Mouse (Mus musculus) stomach, embryonic 16.5 days (tissue): ENCODE data around the gene Klrg1. TPM values are rescaled to one million over a fixed set of nuclear protein-coding genes. Genes with fewer than 3 reads are reported as not detected.

Experiments used
- ATAC-seq: fragments of 200-750 bp; cut with Nextera tagmentation; 2 replicates; pipeline ENCODE4 v1.8.0; 2017; ENCODE audit warnings: moderate number of reproducible peaks, moderate TSS enrichment; ENCODE audit not compliant: insufficient read depth, low FRiP score
- H3K27ac ChIP-seq: fragments of 300-500 bp; sonication (generic); 2 replicates; pipeline ENCODE4 v1.5.1; 2014; ENCODE audit warnings: low read length
- H3K27me3 ChIP-seq: fragments of 300-500 bp; sonication (generic); 2 replicates; pipeline ENCODE4 v1.6.1; 2014; ENCODE audit warnings: low read length, control low read depth, mixed read lengths; ENCODE audit not compliant: control insufficient read depth, insufficient read depth
- H3K36me3 ChIP-seq: fragments of 300-500 bp; sonication (generic); 2 replicates; pipeline ENCODE4 v1.6.1; 2014; ENCODE audit warnings: low read length; ENCODE audit not compliant: control insufficient read depth, insufficient read depth
- H3K4me1 ChIP-seq: fragments of 300-500 bp; sonication (generic); 2 replicates; pipeline ENCODE4 v1.6.1; 2014; ENCODE audit warnings: low read length, control low read depth, mixed read lengths; ENCODE audit not compliant: control insufficient read depth, insufficient read depth
- H3K4me2 ChIP-seq: fragments of 300-500 bp; sonication (generic); 2 replicates; pipeline ENCODE4 v1.6.1; 2014; ENCODE audit warnings: low read depth, low read length, mixed read lengths
- H3K4me3 ChIP-seq: fragments of 300-500 bp; sonication (generic); replicated peaks from 2 replicates; pipeline ENCODE4 v1.5.1; 2014; ENCODE audit warnings: mild to moderate bottlenecking, low read length
- H3K9ac ChIP-seq: fragments of 300-500 bp; sonication (generic); 2 replicates; pipeline ENCODE4 v1.6.1; 2014; ENCODE audit warnings: low read length
- H3K9me3 ChIP-seq: fragments of 300-500 bp; sonication (generic); replicated peaks from 2 replicates; pipeline ENCODE4 v1.6.1; 2016; ENCODE audit warnings: low read length, control low read depth; ENCODE audit not compliant: control insufficient read depth
- WGBS: fragments of 180-500 bp; shearing (Covaris S2); extraction: QIAGEN DNeasy Blood & Tissue Kit; methylation state at CpG from one replicate; pipeline ENCODE4 v1.1.7; 2014; 5-methylcytosine and 5-hydroxymethylcytosine counted together
- polyA plus RNA-seq: library from polyadenylated mRNA; unstranded; fragments of >200 nt; fragmentation: Nextera tagmentation; extraction: Ambion mirVana; gene quantifications from 2 replicates; pipeline ENCODE4 v1.2.1, GENCODE M21; 2015

Klrg1 gene
- polyA plus RNA-seq, 1 experiment from 2014 or later, result not detected

DNA sequence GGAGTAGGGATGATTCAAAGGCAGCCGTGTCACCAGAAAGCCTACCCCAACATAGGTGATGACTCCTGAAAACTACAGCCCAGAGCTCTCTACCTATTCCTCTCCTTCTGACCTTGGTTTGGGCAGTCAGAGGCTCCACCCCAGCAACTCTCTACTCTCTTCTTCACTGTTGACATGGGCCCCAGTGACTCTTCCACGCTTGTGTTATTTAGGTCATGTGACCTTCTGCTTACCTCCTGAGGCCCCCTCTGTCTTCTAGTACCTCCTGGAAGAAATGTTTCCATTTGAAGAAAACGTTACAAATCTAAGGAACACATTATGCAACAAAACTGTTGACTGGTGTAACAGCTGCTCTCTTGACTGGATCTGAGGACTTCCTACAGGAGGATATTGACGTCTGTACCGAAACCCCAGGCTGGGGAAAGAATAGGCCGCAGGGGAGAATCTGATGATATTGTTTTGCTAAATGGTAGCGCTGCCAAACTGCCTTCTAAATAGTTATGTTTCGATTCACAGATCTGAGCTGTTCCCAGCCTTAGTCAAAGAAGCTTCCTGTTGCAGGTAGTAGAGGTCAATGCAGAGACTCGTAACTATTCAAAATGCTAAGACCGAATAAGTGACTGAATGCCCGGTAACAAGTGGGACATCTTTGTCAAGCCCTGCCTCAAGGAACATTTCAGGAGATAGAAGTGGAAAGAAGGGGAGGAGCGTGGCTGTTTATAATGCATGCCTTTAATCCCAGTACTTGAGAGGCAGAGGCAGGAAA, 22.3 kb upstream of the Klrg1 start:
- Histone ChIP-seq H3K27ac (no peak overlapping the region), H3K9me3 (no peaks in the 10 kb centered on the region), H3K4me1 (peaks cover 3% of the 10 kb centered on the region), H3K36me3 (no peaks in the 10 kb centered on the region), H3K4me3 (no peak overlapping the region), H3K9ac (no peak overlapping the region), H3K4me2 (no peak overlapping the region), H3K27me3 (no peaks in the 10 kb centered on the region)
- WGBS, result 81% methylated on average over 12 of the region's 12 CpGs
- ATAC-seq, result no peak

DNA sequence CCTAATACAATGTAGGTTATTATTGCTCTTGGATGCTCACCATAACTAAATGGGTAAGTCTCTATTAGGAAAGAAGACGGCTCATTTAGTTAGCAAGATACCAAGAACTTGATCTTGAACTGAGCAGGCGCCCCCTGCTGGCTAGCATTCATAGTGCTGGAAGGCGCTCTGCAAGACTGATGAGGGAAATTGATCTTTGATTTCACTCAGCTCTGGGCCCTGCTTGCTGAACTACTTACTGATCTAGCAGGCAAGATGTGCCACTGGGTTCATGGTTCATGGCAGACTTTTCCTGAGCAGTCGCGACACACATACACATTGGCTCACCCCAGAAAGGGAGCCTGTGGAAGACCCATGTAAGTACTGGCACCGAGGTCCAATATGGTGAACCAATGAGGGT, 21.7 kb upstream of the Klrg1 start:
- ATAC-seq, result no peak
- Histone ChIP-seq H3K36me3 (no peaks in the 10 kb centered on the region), H3K9ac (no peak overlapping the region), H3K27ac (no peak overlapping the region), H3K4me1 (no peaks in the 10 kb centered on the region), H3K4me3 (no peak overlapping the region), H3K9me3 (no peaks in the 10 kb centered on the region), H3K4me2 (no peak overlapping the region), H3K27me3 (no peaks in the 10 kb centered on the region)
- whole genome bisulfite sequencing, result 33% methylated on average over 6 of the region's 6 CpGs

DNA sequence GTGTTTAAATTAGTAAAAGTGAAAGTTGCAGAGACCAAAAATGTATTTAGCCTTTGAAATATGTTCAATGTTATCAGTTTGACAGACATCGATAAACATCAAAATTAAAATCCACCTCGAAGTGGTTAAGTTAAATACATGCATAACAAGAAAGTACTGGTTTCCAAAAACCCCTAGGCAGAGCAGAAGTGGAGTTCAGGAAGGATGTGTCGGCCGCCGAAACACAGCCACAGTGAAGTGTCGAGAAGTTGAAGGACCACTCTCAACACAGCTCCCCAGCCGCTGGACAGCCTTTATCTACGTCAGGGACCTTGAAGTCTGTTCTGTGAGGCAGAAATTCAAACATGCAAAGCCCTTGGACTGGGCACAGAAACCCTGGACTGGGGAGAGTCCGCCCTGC, 20.8 kb upstream of the Klrg1 start:
- Histone ChIP-seq H3K9me3 (no peaks in the 10 kb centered on the region), H3K4me2 (no peak overlapping the region), H3K27me3 (no peaks in the 10 kb centered on the region), H3K9ac (no peak overlapping the region), H3K4me3 (no peak overlapping the region), H3K36me3 (no peaks in the 10 kb centered on the region), H3K27ac (no peak overlapping the region), H3K4me1 (no peaks in the 10 kb centered on the region)
- no peak for ATAC-seq
- WGBS, result 74% methylated on average over 9 of the region's 9 CpGs

DNA sequence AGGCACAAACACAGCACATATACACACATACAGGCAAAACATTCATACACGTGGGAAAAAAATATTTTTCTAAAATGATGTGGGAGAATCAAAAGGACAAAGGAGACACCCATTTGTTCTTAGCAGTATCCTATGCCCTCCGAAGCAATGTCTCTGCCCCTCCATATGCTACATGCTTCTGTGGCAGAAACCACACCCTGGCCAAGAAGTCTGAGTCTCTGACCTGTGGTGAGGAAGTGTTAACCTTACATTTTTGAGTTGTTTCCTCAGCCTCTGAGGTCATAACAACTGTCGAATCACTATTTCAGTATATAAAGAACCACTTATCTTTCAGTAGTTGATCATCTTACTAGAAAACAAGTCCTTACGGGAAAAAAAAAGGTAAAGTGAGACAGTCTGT, 20.0 kb upstream of the Klrg1 start:
- Histone ChIP-seq H3K9ac (no peak overlapping the region), H3K36me3 (no peaks in the 10 kb centered on the region), H3K4me1 (no peaks in the 10 kb centered on the region; the same call in 1 of the 2 replicates), H3K9me3 (no peaks in the 10 kb centered on the region), H3K27ac (no peak overlapping the region), H3K4me2 (no peak overlapping the region), H3K27me3 (no peaks in the 10 kb centered on the region), H3K4me3 (no peak overlapping the region)
- ATAC-seq, result no peak
- 71% methylated on average over 4 of the region's 4 CpGs for WGBS

DNA sequence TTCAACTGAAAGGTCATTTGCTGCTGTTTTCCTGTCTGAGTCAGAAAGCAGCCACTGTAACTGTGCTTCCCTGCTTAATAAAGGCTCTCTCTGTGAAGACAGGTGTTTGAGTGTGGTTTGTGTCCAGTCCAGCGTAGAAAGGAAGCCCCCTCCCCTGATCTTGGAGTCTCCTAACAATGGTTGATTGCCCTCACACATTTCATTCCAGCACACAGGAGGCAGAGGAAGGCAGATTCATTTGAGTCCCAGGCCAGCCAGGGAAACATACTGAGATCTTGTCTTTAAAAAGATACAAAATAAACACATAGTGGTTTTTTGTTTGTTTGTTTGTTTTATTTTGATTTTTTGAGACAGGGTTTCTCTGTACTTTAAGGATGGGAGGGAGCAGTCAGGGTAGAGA, 19.4 kb upstream of the Klrg1 start:
- no peak overlapping the region for H3K9ac ChIP-seq
- H3K4me1 ChIP-seq, result no peaks in the 10 kb centered on the region; the same call in 1 of the 2 replicates
- no peaks in the 10 kb centered on the region for H3K27me3 ChIP-seq
- H3K27ac ChIP-seq, result no peak overlapping the region
- no peaks in the 10 kb centered on the region for H3K9me3 ChIP-seq
- H3K4me2 ChIP-seq, result no peak overlapping the region
- no peaks in the 10 kb centered on the region for H3K36me3 ChIP-seq
- WGBS, result 72% methylated on average over 1 of the region's 1 CpGs
- no peak for ATAC-seq
- no peak overlapping the region for H3K4me3 ChIP-seq

DNA sequence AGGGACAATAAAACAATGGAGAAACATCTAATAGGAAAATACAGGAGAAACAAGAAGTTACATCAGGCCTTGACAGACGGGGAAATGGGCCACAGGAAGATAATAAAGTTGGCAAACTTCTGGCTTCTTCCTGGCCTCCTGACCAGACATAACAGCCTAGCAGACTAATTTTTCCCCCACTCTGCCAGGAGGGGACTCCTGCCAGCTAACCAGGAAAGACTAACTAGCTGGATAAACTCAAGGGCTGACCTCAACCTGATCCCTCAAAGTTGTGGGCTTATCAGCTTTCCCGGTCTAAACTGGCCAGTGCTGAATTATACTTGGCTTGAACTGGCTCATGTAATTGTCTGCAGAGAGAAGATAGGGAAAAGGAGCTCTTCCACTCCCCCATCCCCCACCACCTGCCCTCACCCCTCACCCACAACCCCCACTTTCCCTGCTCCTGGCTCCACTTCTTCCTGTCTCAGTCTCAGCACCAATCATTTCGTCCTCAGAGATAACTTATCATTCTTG, 17.0 kb upstream of the Klrg1 start:
- no peaks in the 10 kb centered on the region for H3K9me3 ChIP-seq
- ATAC-seq, result no peak
- H3K4me2 ChIP-seq, result no peak overlapping the region
- no peaks in the 10 kb centered on the region for H3K36me3 ChIP-seq
- no peak overlapping the region for H3K27ac ChIP-seq
- H3K4me3 ChIP-seq, result no peak overlapping the region
- no peaks in the 10 kb centered on the region; the same call in 1 of the 2 replicates for H3K4me1 ChIP-seq
- H3K27me3 ChIP-seq, result no peaks in the 10 kb centered on the region
- 42% methylated on average over 3 of the region's 3 CpGs for WGBS
- H3K9ac ChIP-seq, result no peak overlapping the region

DNA sequence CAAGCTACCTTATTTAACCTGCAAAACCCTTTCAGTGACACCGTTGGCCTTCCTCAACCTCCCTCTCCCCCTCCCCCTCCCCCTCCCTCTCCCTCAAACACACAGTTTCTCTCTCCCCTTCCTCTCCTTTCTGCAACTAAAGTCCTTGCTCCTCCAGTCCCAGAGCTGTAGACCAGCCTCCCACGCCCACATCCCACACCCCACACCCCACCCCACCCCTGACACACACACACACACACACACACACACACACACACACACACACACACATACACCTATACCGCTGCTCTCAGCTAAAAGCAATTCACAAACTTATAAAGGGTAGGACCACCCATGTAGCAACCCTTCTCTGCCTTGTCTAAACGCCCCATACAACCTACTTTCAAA, 15.5 kb upstream of the Klrg1 start:
- Histone ChIP-seq H3K4me2 (peak overlapping the region; percentile 68; the same call in 1 of the 2 replicates), H3K27ac (no peak overlapping the region), H3K9me3 (no peaks in the 10 kb centered on the region), H3K4me1 (no peaks in the 10 kb centered on the region; the same call in 1 of the 2 replicates), H3K9ac (no peak overlapping the region), H3K27me3 (no peaks in the 10 kb centered on the region), H3K4me3 (no peak overlapping the region), H3K36me3 (no peaks in the 10 kb centered on the region)
- ATAC-seq, result no peak
- WGBS, result 47% methylated on average over 4 of the region's 4 CpGs

DNA sequence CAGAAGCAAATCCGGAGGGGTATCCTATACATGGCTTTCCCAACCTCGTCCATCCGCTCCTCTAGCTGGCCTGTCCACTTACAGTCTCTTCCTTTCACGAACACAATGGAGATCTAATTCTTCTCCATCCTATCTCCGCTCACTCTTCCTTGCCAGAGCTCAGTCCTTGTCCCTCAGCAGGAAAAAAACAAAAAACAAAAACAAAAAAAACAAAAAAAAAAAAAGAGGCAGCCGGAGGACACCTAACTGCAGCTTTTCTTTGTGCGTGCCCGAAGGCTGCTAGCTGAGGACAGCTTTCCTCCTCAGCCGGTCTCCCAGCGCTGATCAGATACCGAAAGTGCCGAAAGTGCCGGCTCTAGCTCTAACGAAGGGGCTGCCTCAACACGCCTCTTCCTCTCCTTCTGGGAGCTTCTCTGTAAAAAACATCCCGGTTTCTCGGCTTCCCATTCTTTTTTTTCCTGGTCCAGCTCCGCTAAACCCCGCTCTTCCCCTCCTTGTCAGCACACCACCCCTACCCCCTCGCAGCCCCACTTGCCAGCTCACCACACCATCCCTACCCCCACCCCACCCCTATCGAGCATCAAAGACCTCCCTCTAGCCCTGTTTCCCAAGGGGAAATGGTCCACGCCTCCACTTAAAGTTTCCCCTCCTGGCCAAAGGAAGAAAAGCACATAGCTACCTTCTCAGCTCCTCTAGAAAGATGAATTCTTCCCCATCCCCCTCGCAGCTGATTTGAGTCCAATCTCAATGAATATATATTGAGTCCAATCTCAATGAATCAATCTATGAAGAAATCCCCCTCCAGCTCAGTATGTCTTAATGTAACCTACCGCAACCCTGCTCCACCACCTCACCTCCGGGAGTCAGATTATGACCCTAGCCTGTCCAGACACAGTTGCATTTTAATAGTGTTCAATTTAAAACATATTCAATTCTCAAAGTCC, 14.9 kb upstream of the Klrg1 start:
- H3K36me3 ChIP-seq, result no peaks in the 10 kb centered on the region
- no peaks in the 10 kb centered on the region for H3K27me3 ChIP-seq
- no peak for ATAC-seq
- H3K27ac ChIP-seq, result peak overlapping the region; percentile 67
- 7% methylated on average over 25 of the region's 25 CpGs for WGBS
- H3K4me2 ChIP-seq, result peak overlapping the region; percentile 68
- H3K9ac ChIP-seq, result peak overlapping the region; percentile 71
- H3K4me1 ChIP-seq, result no peaks in the 10 kb centered on the region; the same call in 1 of the 2 replicates
- H3K9me3 ChIP-seq, result no peaks in the 10 kb centered on the region
- peak overlapping the region; percentile 55 for H3K4me3 ChIP-seq

DNA sequence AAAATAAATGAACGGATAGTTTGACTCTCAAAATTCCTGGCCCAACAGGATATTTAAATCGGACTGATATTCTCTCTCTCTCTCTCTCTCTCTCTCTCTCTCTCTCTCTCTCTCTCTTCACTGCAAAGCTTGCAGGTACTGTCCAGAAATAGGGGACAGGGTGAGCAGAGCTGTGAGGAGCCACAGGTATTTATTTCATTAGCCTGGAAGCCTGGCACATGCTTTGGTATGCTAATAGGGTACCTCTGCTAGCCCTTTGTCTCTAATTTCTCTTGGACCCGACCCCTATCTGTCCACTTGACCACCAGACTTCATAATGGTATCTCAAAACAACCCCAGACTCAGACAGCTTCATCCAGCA, 14.2 kb upstream of the Klrg1 start:
- Histone ChIP-seq H3K4me1 (peaks cover 3% of the 10 kb centered on the region; the same call in 1 of the 2 replicates), H3K9ac (peak overlapping the region; percentile 71), H3K27ac (peak overlapping the region; percentile 67; the same call in 1 of the 2 replicates), H3K36me3 (no peaks in the 10 kb centered on the region), H3K4me3 (peak overlapping the region; percentile 55), H3K4me2 (peak overlapping the region; percentile 68), H3K27me3 (no peaks in the 10 kb centered on the region), H3K9me3 (no peaks in the 10 kb centered on the region)
- ATAC-seq, result no peak
- 27% methylated on average over 3 of the region's 3 CpGs for WGBS
